Mouse (Mus musculus) forebrain, embryonic 10.5 days (tissue): ENCODE results near the gene Cdh1. TPM values are rescaled to one million over a fixed set of nuclear protein-coding genes. Genes with fewer than 3 reads are reported as not detected.

Experiments used
- DNase-seq: peaks from one replicate; pipeline ENCODE4 v3.0.0-alpha.2; 2017; ENCODE audit warnings: low spot score; ENCODE audit errors: extremely low spot score
- H3K27ac ChIP-seq: fragments of 300-500 bp; sonication (generic); 2 replicates; pipeline ENCODE4 v1.5.1; 2016; ENCODE audit warnings: mild to moderate bottlenecking
- H3K27me3 ChIP-seq: fragments of 300-500 bp; sonication (generic); 2 replicates; pipeline ENCODE4 v1.6.1; 2016; ENCODE audit warnings: mild to moderate bottlenecking; ENCODE audit not compliant: poor library complexity, severe bottlenecking
- H3K36me3 ChIP-seq: fragments of 300-500 bp; sonication (generic); replicated peaks from 2 replicates; pipeline ENCODE4 v1.6.1; 2016; ENCODE audit warnings: mild to moderate bottlenecking, moderate library complexity
- H3K4me1 ChIP-seq: fragments of 300-500 bp; sonication (generic); 2 replicates; pipeline ENCODE4 v1.6.1; 2016
- H3K4me3 ChIP-seq: fragments of 300-500 bp; sonication (generic); 2 replicates; pipeline ENCODE4 v1.5.1; 2016; ENCODE audit warnings: mild to moderate bottlenecking, moderate library complexity
- H3K9me3 ChIP-seq: fragments of 300-500 bp; sonication (generic); 2 replicates; pipeline ENCODE4 v1.6.1; 2016; ENCODE audit warnings: mild to moderate bottlenecking, moderate library complexity
- WGBS: fragments of 180-500 bp; shearing (Covaris S2); methylation state at CpG from one replicate; pipeline ENCODE4 v1.1.7; 2016; 5-methylcytosine and 5-hydroxymethylcytosine counted together
- polyA plus RNA-seq: library from polyadenylated mRNA; unstranded; fragments of >200 nt; fragmentation: Nextera tagmentation; extraction: Ambion mirVana; gene quantifications from 2 replicates; pipeline ENCODE4 v1.2.1, GENCODE M21; 2016

The Cdh1 gene
- polyA plus RNA-seq, 1 experiment from 2014 or later, result 8.4 TPM

- Histone ChIP-seq H3K27me3 (peaks cover 22% of the 10 kb centered on the region), H3K4me3 (no peak overlapping the region), H3K9me3 (no peaks in the 10 kb centered on the region), H3K27ac (no peak overlapping the region), H3K4me1 (peaks cover 52% of the 10 kb centered on the region), H3K36me3 (no peaks in the 10 kb centered on the region)
- no peak for DNase-seq
- WGBS, result 6% methylated on average over 6 of the region's 6 CpGs
Measured at GRCm38 (mm10) chr8:106617196-106617595, 14.0 kb downstream of the Cdh1 start.

GRCm38 (mm10) chr8:106617865-106618264 lies 14.7 kb downstream of the Cdh1 start:
- Histone ChIP-seq H3K4me3 (no peak overlapping the region), H3K27ac (no peak overlapping the region), H3K36me3 (no peaks in the 10 kb centered on the region), H3K9me3 (no peaks in the 10 kb centered on the region), H3K4me1 (peaks cover 47% of the 10 kb centered on the region), H3K27me3 (peaks cover 22% of the 10 kb centered on the region)
- no peak for DNase-seq
- 64% methylated on average over 6 of the region's 6 CpGs for WGBS

- H3K27ac ChIP-seq, result no peak overlapping the region
- peaks cover 47% of the 10 kb centered on the region for H3K4me1 ChIP-seq
- no peak for DNase-seq
- no peaks in the 10 kb centered on the region for H3K36me3 ChIP-seq
- WGBS, result 54% methylated on average over 6 of the region's 6 CpGs
- no peak overlapping the region for H3K4me3 ChIP-seq
- H3K27me3 ChIP-seq, result peaks cover 22% of the 10 kb centered on the region
- H3K9me3 ChIP-seq, result no peaks in the 10 kb centered on the region
Measured at GRCm38 (mm10) chr8:106618324-106618723, 15.2 kb downstream of the Cdh1 start.

GRCm38 (mm10) chr8:106619549-106620245 lies 16.5 kb downstream of the Cdh1 start:
- H3K27ac ChIP-seq, result peak overlapping the region; percentile 78
- H3K4me3 ChIP-seq, result no peak overlapping the region
- WGBS, result 62% methylated on average over 9 of the region's 9 CpGs
- H3K27me3 ChIP-seq, result peaks cover 22% of the 10 kb centered on the region
- H3K36me3 ChIP-seq, result no peaks in the 10 kb centered on the region
- DNase-seq, result no peak
- H3K9me3 ChIP-seq, result no peaks in the 10 kb centered on the region
- peaks cover 44% of the 10 kb centered on the region for H3K4me1 ChIP-seq

- Histone ChIP-seq H3K9me3 (no peaks in the 10 kb centered on the region), H3K4me3 (no peak overlapping the region), H3K27me3 (peaks cover 22% of the 10 kb centered on the region), H3K36me3 (no peaks in the 10 kb centered on the region), H3K27ac (peak overlapping the region; percentile 78; the same call in 1 of the 2 replicates), H3K4me1 (peaks cover 39% of the 10 kb centered on the region)
- WGBS, result 95% methylated on average over 2 of the region's 2 CpGs
- DNase-seq, result no peak
Measured at GRCm38 (mm10) chr8:106620488-106620887, 17.3 kb downstream of the Cdh1 start.

GRCm38 (mm10) chr8:106623016-106623415 lies 19.9 kb downstream of the Cdh1 start:
- H3K4me3 ChIP-seq, result no peak overlapping the region
- no peak for DNase-seq
- H3K27me3 ChIP-seq, result peaks cover 4% of the 10 kb centered on the region; the same call in 1 of the 2 replicates
- peaks cover 24% of the 10 kb centered on the region for H3K4me1 ChIP-seq
- H3K27ac ChIP-seq, result no peak overlapping the region
- WGBS, result 77% methylated on average over 5 of the region's 5 CpGs
- H3K9me3 ChIP-seq, result no peaks in the 10 kb centered on the region
- no peaks in the 10 kb centered on the region for H3K36me3 ChIP-seq

GRCm38 (mm10) chr8:106623451-106623850 lies 20.3 kb downstream of the Cdh1 start:
- Histone ChIP-seq H3K9me3 (no peaks in the 10 kb centered on the region), H3K4me3 (no peak overlapping the region), H3K27ac (no peak overlapping the region), H3K36me3 (no peaks in the 10 kb centered on the region), H3K4me1 (peaks cover 22% of the 10 kb centered on the region), H3K27me3 (peaks cover 1% of the 10 kb centered on the region; the same call in 1 of the 2 replicates)
- no peak for DNase-seq
- WGBS, result 93% methylated on average over 3 of the region's 3 CpGs

- Histone ChIP-seq H3K9me3 (no peaks in the 10 kb centered on the region), H3K4me1 (peaks cover 22% of the 10 kb centered on the region), H3K27me3 (no peaks in the 10 kb centered on the region)
Measured at GRCm38 (mm10) chr8:106623954-106624353, 20.8 kb downstream of the Cdh1 start.

GRCm38 (mm10) chr8:106624743-106625142 lies 21.6 kb downstream of the Cdh1 start:
- H3K4me3 ChIP-seq, result no peak overlapping the region
- DNase-seq, result no peak
- no peak overlapping the region for H3K27ac ChIP-seq
- peaks cover 17% of the 10 kb centered on the region for H3K4me1 ChIP-seq
- no peaks in the 10 kb centered on the region for H3K9me3 ChIP-seq
- H3K27me3 ChIP-seq, result no peaks in the 10 kb centered on the region
- no peaks in the 10 kb centered on the region for H3K36me3 ChIP-seq
- 92% methylated on average over 3 of the region's 3 CpGs for WGBS

More at GRCm38 (mm10) chr8:106623954-106624353, 20.8 kb downstream of the Cdh1 start:
- DNase-seq, result no peak
- Histone ChIP-seq H3K36me3 (no peaks in the 10 kb centered on the region), H3K4me3 (no peak overlapping the region), H3K27ac (no peak overlapping the region)

- Histone ChIP-seq H3K4me1 (peaks cover 8% of the 10 kb centered on the region; the same call in 1 of the 2 replicates), H3K27me3 (no peaks in the 10 kb centered on the region), H3K27ac (no peak overlapping the region), H3K9me3 (no peaks in the 10 kb centered on the region), H3K36me3 (no peaks in the 10 kb centered on the region), H3K4me3 (no peak overlapping the region)
- DNase-seq, result no peak
- 78% methylated on average over 9 of the region's 9 CpGs for WGBS
Measured at GRCm38 (mm10) chr8:106626096-106626865, 23.1 kb downstream of the Cdh1 start.

- DNase-seq, result no peak
- no peaks in the 10 kb centered on the region for H3K9me3 ChIP-seq
- H3K4me3 ChIP-seq, result no peak overlapping the region
- H3K27me3 ChIP-seq, result peaks cover 9% of the 10 kb centered on the region; the same call in 1 of the 2 replicates
- H3K27ac ChIP-seq, result no peak overlapping the region
- H3K4me1 ChIP-seq, result peaks cover 25% of the 10 kb centered on the region
- WGBS, result 86% methylated on average over 11 of the region's 11 CpGs
- H3K36me3 ChIP-seq, result no peaks in the 10 kb centered on the region
Measured at GRCm38 (mm10) chr8:106628291-106628964, 25.3 kb downstream of the Cdh1 start.

GRCm38 (mm10) chr8:106629456-106629855 lies 26.3 kb downstream of the Cdh1 start:
- DNase-seq, result no peak
- peaks cover 29% of the 10 kb centered on the region for H3K4me1 ChIP-seq
- 72% methylated on average over 5 of the region's 5 CpGs for WGBS
- H3K27ac ChIP-seq, result 0 out of 2 replicates have a peak overlapping the region, but pooled peaks have one; percentile 30
- no peak overlapping the region for H3K4me3 ChIP-seq
- no peaks in the 10 kb centered on the region for H3K36me3 ChIP-seq
- peaks cover 9% of the 10 kb centered on the region; the same call in 1 of the 2 replicates for H3K27me3 ChIP-seq
- no peaks in the 10 kb centered on the region for H3K9me3 ChIP-seq
